Mouse (Mus musculus) stomach, postnatal 0 days (tissue): ENCODE data around the gene Capn11. TPM values are rescaled to one million over a fixed set of nuclear protein-coding genes. Genes with fewer than 3 reads are reported as not detected.

ENCODE experiments used
- ATAC-seq: fragments of 200-750 bp; cut with Nextera tagmentation; 2 replicates; pipeline ENCODE4 v1.8.0; 2017; ENCODE audit not compliant: low FRiP score, low TSS enrichment
- DNase-seq: peaks from one replicate; pipeline ENCODE4 v3.0.0-alpha.2; 2016; ENCODE audit warnings: low spot score
- H3K27ac ChIP-seq: fragments of 300-500 bp; sonication (generic); replicated peaks from 2 replicates; pipeline ENCODE4 v1.5.1; 2014; ENCODE audit warnings: mild to moderate bottlenecking, control low read depth
- H3K27me3 ChIP-seq: fragments of 300-500 bp; sonication (generic); 2 replicates; pipeline ENCODE4 v1.6.1; 2014; ENCODE audit warnings: low read length; ENCODE audit not compliant: control insufficient read depth, insufficient read depth
- H3K36me3 ChIP-seq: fragments of 300-500 bp; sonication (generic); 2 replicates; pipeline ENCODE4 v1.6.1; 2014; ENCODE audit warnings: low read length, mixed read lengths; ENCODE audit not compliant: control insufficient read depth, insufficient read depth
- H3K4me1 ChIP-seq: fragments of 300-500 bp; sonication (generic); replicated peaks from 2 replicates; pipeline ENCODE4 v1.6.1; 2014; ENCODE audit warnings: antibody characterized with exemption; ENCODE audit not compliant: control insufficient read depth, insufficient read depth
- H3K4me2 ChIP-seq: fragments of 300-500 bp; sonication (generic); replicated peaks from 2 replicates; pipeline ENCODE4 v1.6.1; 2014; ENCODE audit warnings: low read depth, mild to moderate bottlenecking, control low read depth, moderate library complexity
- H3K4me3 ChIP-seq: fragments of 300-500 bp; sonication (generic); 2 replicates; pipeline ENCODE4 v1.5.1; 2014; ENCODE audit warnings: low read depth, low read length, control low read depth
- H3K9ac ChIP-seq: fragments of 300-500 bp; sonication (generic); 2 replicates; pipeline ENCODE4 v1.6.1; 2014; ENCODE audit warnings: mild to moderate bottlenecking, low read length, control low read depth, mixed read lengths
- H3K9me3 ChIP-seq: fragments of 300-500 bp; sonication (generic); 2 replicates; pipeline ENCODE4 v1.6.1; 2016; ENCODE audit warnings: low read length; ENCODE audit not compliant: control insufficient read depth
- CTCF ChIP-seq: IDR thresholded peaks from 2 replicates; pipeline ENCODE4 v1.5.1; 2016; ENCODE audit warnings: antibody characterized with exemption, low read depth, mild to moderate bottlenecking, moderate library complexity
- EP300 ChIP-seq: optimal IDR thresholded peaks from 2 replicates; pipeline ENCODE3; 2016; ENCODE audit warnings: antibody characterized with exemption
- WGBS: fragments of 180-500 bp; shearing (Covaris S2); extraction: QIAGEN DNeasy Blood & Tissue Kit; methylation state at CpG from one replicate; pipeline ENCODE4 v1.1.7; 2014; 5-methylcytosine and 5-hydroxymethylcytosine counted together
- polyA plus RNA-seq: library from polyadenylated mRNA; unstranded; fragments of >200 nt; fragmentation: Nextera tagmentation; extraction: Ambion mirVana; gene quantifications from 2 replicates; pipeline ENCODE4 v1.2.1, GENCODE M21; 2015

The Capn11 gene
- 0.06 TPM in 2 replicates for polyA plus RNA-seq

DNA sequence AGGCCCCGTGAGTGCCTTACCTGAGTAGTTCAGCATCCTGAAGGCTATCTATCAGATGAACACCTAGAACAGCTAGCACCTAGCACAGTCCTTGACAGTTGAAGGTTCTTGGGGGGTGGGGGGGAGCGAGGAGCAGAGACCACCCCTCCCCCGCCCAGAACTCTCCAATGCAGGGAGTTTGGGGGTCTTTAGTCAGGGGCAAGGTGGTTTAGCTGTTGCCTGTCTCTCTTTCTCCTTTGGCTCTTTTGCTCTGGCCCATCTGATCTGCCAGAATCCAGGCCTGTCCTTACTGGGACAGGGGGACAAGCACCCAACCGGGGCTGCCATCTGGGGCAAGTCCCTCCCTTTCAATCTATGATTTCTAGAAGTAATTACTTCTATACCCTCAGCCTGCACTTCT lies at the start of gene Capn11:
Gene Capn11 (minus strand): TSS at position 101 of the 400 bp plus-strand sequence.
- H3K9ac ChIP-seq, result no peak within 1 kb of the TSS
- H3K4me1 ChIP-seq, result no peaks in the 10 kb centered on the region
- no peak within 1 kb of the TSS for H3K4me2 ChIP-seq
- H3K27ac ChIP-seq, result no peak within 1 kb of the TSS
- no peak for ATAC-seq
- no peak within 1 kb of the TSS for H3K4me3 ChIP-seq
- H3K27me3 ChIP-seq, result no peaks in the 10 kb centered on the region
- 0 out of 2 replicates have a peak, but pooled peaks cover 6% of the 10 kb centered on the region for H3K36me3 ChIP-seq
- TF ChIP-seq EP300 (no peak), CTCF (no peak)
- H3K9me3 ChIP-seq, result no peaks in the 10 kb centered on the region
- 76% methylated on average over 4 of the region's 4 CpGs for WGBS
- DNase-seq, result no peak

DNA sequence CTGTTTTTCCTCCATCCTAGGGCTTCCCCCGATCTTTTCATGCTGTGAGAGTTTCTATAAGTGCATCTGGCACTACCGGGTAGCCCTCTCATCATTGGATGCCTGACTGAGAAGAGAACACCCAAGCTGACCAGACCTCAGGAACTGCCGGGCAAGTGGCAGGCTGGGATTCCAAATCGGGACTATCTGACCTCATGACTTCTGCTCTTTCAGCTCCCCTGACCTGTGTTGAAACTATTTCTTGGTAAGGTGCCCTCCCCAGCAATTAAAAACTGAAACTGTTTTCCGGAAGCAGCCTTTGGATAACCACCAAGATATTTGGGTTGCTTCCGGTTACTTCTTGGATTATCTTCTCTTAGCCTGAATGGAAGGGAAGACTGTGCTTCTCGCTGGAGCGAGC lies 49.1 kb upstream of the Capn11 start:
- Histone ChIP-seq H3K4me3 (no peak overlapping the region), H3K27ac (no peak overlapping the region), H3K36me3 (no peaks in the 10 kb centered on the region), H3K4me1 (no peaks in the 10 kb centered on the region), H3K9ac (no peak overlapping the region), H3K27me3 (no peaks in the 10 kb centered on the region), H3K4me2 (no peak overlapping the region), H3K9me3 (no peaks in the 10 kb centered on the region)
- no peak for DNase-seq
- no peak for ATAC-seq
- WGBS, result 86% methylated on average over 8 of the region's 8 CpGs
- TF ChIP-seq EP300 (no peak), CTCF (no peak)

DNA sequence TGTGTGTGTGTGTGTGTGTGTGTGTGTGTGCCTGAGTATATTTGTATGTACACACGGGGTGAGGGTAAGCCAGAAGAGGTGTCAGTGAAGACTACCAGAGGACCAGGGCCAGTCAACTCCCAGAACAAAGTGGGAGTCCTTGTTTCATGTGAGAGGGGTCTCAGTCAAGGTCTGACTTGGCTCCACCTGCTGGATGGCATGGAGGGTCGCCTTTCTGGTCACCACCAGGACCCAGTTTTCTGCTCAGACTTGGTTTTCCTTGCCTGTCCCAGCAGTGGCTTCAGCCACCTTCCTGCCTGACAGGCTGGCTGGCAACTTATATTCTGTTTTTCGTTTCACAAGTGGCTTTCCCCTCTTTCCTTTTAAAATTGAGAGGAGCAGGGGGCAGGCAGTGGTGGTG lies 48.3 kb upstream of the Capn11 start:
- H3K4me2 ChIP-seq, result no peak overlapping the region
- H3K9me3 ChIP-seq, result no peaks in the 10 kb centered on the region
- DNase-seq (no peak), ATAC-seq (no peak)
- H3K27me3 ChIP-seq, result no peaks in the 10 kb centered on the region
- TF ChIP-seq CTCF (peak; percentile 46), EP300 (no peak)
- no peaks in the 10 kb centered on the region for H3K4me1 ChIP-seq
- H3K36me3 ChIP-seq, result no peaks in the 10 kb centered on the region
- H3K27ac ChIP-seq, result no peak overlapping the region
- no peak overlapping the region for H3K4me3 ChIP-seq
- WGBS, result 43% methylated on average over 3 of the region's 3 CpGs
- H3K9ac ChIP-seq, result no peak overlapping the region

DNA sequence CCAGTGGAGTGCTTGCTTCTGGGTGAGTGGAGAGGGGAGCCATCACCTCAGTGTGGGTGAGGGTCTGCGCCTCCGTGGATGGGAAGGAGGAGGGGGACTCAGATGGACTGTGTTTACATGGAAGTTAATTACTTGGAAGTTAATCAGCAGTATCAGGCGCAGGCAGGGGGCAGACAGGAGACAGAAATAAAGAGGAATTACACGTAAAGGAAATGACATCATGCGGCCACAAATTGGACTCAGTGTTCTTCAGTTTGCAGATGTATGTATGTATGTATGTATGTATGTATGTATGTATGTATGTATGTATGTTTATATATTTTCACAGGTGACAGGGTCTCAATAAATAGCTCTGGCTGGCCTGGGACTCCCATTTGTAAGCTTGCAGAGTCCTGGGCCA lies 47.7 kb upstream of the Capn11 start:
- Histone ChIP-seq H3K27me3 (no peaks in the 10 kb centered on the region), H3K4me2 (no peak overlapping the region), H3K9ac (no peak overlapping the region), H3K4me3 (no peak overlapping the region), H3K4me1 (no peaks in the 10 kb centered on the region), H3K9me3 (no peaks in the 10 kb centered on the region), H3K27ac (no peak overlapping the region), H3K36me3 (no peaks in the 10 kb centered on the region)
- ATAC-seq (no peak), DNase-seq (no peak)
- 70% methylated on average over 5 of the region's 5 CpGs for WGBS
- no peak for TF ChIP-seq EP300
- no peak for TF ChIP-seq CTCF

DNA sequence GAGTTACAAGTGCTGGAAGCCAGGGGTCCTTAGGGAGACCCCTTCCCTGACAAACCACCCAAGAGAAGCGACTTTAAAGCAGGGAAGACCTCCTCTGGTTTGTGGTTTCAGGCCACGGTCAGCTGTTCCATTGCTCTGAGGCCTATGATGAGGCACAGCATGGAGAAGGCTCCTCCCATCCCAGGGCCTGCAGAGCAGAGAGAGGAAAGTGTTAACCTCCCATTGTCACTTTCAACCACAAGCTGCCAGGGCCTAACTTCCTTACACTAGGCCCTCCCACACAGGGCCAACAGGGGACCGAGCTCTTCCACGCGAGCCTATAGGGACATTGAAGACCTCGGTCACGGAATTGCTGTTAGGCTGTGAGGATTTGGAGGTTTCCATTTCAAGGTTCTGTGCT lies 44.1 kb upstream of the Capn11 start:
- H3K4me1 ChIP-seq, result no peaks in the 10 kb centered on the region; the same call in 1 of the 2 replicates
- H3K27ac ChIP-seq, result no peak overlapping the region
- H3K9me3 ChIP-seq, result no peaks in the 10 kb centered on the region
- DNase-seq, result no peak
- no peak overlapping the region for H3K9ac ChIP-seq
- 55% methylated on average over 7 of the region's 7 CpGs for WGBS
- no peaks in the 10 kb centered on the region; the same call in 1 of the 2 replicates for H3K36me3 ChIP-seq
- no peaks in the 10 kb centered on the region for H3K27me3 ChIP-seq
- H3K4me3 ChIP-seq, result no peak overlapping the region
- no peak for TF ChIP-seq EP300
- TF ChIP-seq CTCF, result no peak
- H3K4me2 ChIP-seq, result no peak overlapping the region
- ATAC-seq, result no peak

DNA sequence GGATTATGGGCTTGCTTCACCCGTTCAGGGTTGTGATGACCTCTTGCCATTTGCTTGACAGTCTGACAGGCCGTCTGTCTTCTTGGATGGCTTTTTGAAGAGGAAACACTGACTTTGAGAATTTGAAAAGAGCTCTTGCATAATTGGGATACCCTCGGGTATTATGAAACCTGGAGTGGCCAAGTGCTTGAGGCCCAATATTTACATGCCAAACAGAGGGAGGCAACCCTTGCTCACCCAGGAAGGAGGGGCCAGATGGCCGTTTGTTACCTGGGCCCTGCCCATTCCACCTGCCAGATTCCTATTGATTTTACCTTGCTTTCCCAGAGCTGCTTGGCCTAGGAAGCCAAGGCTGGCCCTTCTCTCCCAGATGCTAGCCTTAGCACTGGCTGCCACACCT lies 43.1 kb upstream of the Capn11 start:
- Histone ChIP-seq H3K27me3 (no peaks in the 10 kb centered on the region), H3K9ac (no peak overlapping the region), H3K4me3 (no peak overlapping the region), H3K27ac (0 out of 2 replicates have a peak overlapping the region, but pooled peaks have one; percentile 18), H3K4me1 (no peaks in the 10 kb centered on the region; the same call in 1 of the 2 replicates), H3K36me3 (no peaks in the 10 kb centered on the region; the same call in 1 of the 2 replicates), H3K4me2 (no peak overlapping the region), H3K9me3 (no peaks in the 10 kb centered on the region)
- TF ChIP-seq CTCF (no peak), EP300 (no peak)
- ATAC-seq, result peak; percentile 79
- DNase-seq, result peak; percentile 81
- WGBS, result 40% methylated on average over 4 of the region's 4 CpGs
